Mouse (Mus musculus): ENCODE results near the gene Olfr519. TPM values are rescaled to one million over a fixed set of nuclear protein-coding genes. Genes with fewer than 3 reads are reported as not detected.

Olfr519 gene
- polyA plus RNA-seq, 1 experiment from 2014 or later, result not detected

GRCm38 (mm10) chr7:108872279-108872678 lies 21.9 kb downstream of the Olfr519 start, which contains the start of gene Olfr517:
TSS of gene Olfr517 (minus strand) at chr7:108872379.
- no peak for DNase-seq (ENCODE audit: low spot score)
- H3K4me3 ChIP-seq, result no peak within 1 kb of the TSS
- 56% methylated on average over 2 of the region's 2 CpGs for WGBS
- H3K4me1 ChIP-seq, result no peaks in the 10 kb centered on the region
- no peaks in the 10 kb centered on the region for H3K9me3 ChIP-seq
- no peaks in the 10 kb centered on the region for H3K27me3 ChIP-seq (ENCODE audit: insufficient read depth, poor library complexity, severe bottlenecking)
- no peaks in the 10 kb centered on the region for H3K36me3 ChIP-seq
- H3K27ac ChIP-seq, result no peak within 1 kb of the TSS

- 84% methylated on average over 2 of the region's 2 CpGs for WGBS
- Histone ChIP-seq H3K4me1 (no peaks in the 10 kb centered on the region), H3K4me3 (no peak within 1 kb of the TSS), H3K27ac (no peak within 1 kb of the TSS), H3K36me3 (no peaks in the 10 kb centered on the region), H3K9me3 (no peaks in the 10 kb centered on the region), H3K27me3 (ENCODE audit: insufficient read depth, poor library complexity, severe bottlenecking) (no peaks in the 10 kb centered on the region)
- no peak for DNase-seq (ENCODE audit: low spot score)
Observed at GRCm38 (mm10) chr7:108850429-108850828, 43.8 kb downstream of the Olfr519 start, which contains the start of gene Olfr516. TSS of gene Olfr516 (minus strand) at chr7:108850529.

Other genes starting within 250 kb of the Olfr519 start
- not detected in 2 replicates for gene Olfr509, start 242.5 kb downstream of the Olfr519 start, polyA plus RNA-seq (2016; fragmentation: Nextera tagmentation; extraction: Ambion mirVana)
- not detected in 2 replicates for gene Olfr510, start 228.0 kb downstream of the Olfr519 start, polyA plus RNA-seq (2016; fragmentation: Nextera tagmentation; extraction: Ambion mirVana)
- not detected in 2 replicates for gene Olfr512, start 181.1 kb downstream of the Olfr519 start, polyA plus RNA-seq (2016; fragmentation: Nextera tagmentation; extraction: Ambion mirVana)
- gene Olfr513, start 143.4 kb downstream of the Olfr519 start, polyA plus RNA-seq (2016; fragmentation: Nextera tagmentation; extraction: Ambion mirVana), result not detected in 2 replicates
- gene Olfr514, start 68.4 kb downstream of the Olfr519 start, polyA plus RNA-seq (2016; fragmentation: Nextera tagmentation; extraction: Ambion mirVana), result not detected in 2 replicates
- gene Olfr516, start 43.9 kb downstream of the Olfr519 start, polyA plus RNA-seq (2016; fragmentation: Nextera tagmentation; extraction: Ambion mirVana), result not detected in 2 replicates
- not detected in 2 replicates for gene Olfr517, start 22.0 kb downstream of the Olfr519 start, polyA plus RNA-seq (2016; fragmentation: Nextera tagmentation; extraction: Ambion mirVana)
- not detected in 2 replicates for gene Olfr518, start 9.4 kb downstream of the Olfr519 start, polyA plus RNA-seq (2016; fragmentation: Nextera tagmentation; extraction: Ambion mirVana)
- 1.9 and 3.8 TPM in 2 replicates for gene Nlrp10, start 35.8 kb upstream of the Olfr519 start, polyA plus RNA-seq (2016; fragmentation: Nextera tagmentation; extraction: Ambion mirVana)
- gene Eif3f, start 40.0 kb upstream of the Olfr519 start, polyA plus RNA-seq (2016; fragmentation: Nextera tagmentation; extraction: Ambion mirVana), result 49.3 and 61.1 TPM in 2 replicates
- gene Tub, start 55.9 kb upstream of the Olfr519 start, polyA plus RNA-seq (2016; fragmentation: Nextera tagmentation; extraction: Ambion mirVana), result 0.25 and 0.88 TPM in 2 replicates
- 2.4 and 2.9 TPM in 2 replicates for gene Ric3, start 188.9 kb upstream of the Olfr519 start, polyA plus RNA-seq (2016; fragmentation: Nextera tagmentation; extraction: Ambion mirVana)